Mouse (Mus musculus): ENCODE data around the gene Wdr38. TPM values are rescaled to one million over a fixed set of nuclear protein-coding genes. Genes with fewer than 3 reads are reported as not detected.

Gene Wdr38
- polyA plus RNA-seq, 1 experiment: 1.6 TPM

- peaks cover 61% of the 10 kb centered on the region for H3K36me3 ChIP-seq (ENCODE audit: control insufficient read depth, insufficient read depth, low read length)
- H3K4me1 ChIP-seq (replicated peaks; ENCODE audit: control insufficient read depth, insufficient read depth, low read length): no peaks in the 10 kb centered on the region
- no peak overlapping the region for H3K27ac ChIP-seq (ENCODE audit: control insufficient read depth, insufficient read depth, low read length)
- no peaks in the 10 kb centered on the region for H3K27me3 ChIP-seq (ENCODE audit: control insufficient read depth, insufficient read depth, low read length)
- H3K4me3 ChIP-seq (ENCODE audit: control insufficient read depth, insufficient read depth, low read length): no peak overlapping the region
- TF ChIP-seq CTCF (IDR thresholded peaks at IDR 0.05; ENCODE audit: borderline replicate concordance, control insufficient read depth, extremely low read depth, insufficient read depth, low read length, poor library complexity) (no peak), POLR2A (IDR thresholded peaks at IDR 0.05; ENCODE audit: control insufficient read depth, extremely low read depth, insufficient read depth, low read length, poor library complexity) (no peak)
- WGBS: 86% methylated on average over 3 of the region's 3 CpGs
- no peak for DNase-seq
Observed at GRCm38 (mm10) chr2:39016581-39016980, 19.3 kb downstream of the Wdr38 start.

GRCm38 (mm10) chr2:39020004-39020403, 22.7 kb downstream of the Wdr38 start:
- H3K27me3 ChIP-seq (ENCODE audit: control insufficient read depth, insufficient read depth, low read length): no peaks in the 10 kb centered on the region
- H3K4me3 ChIP-seq (ENCODE audit: control insufficient read depth, insufficient read depth, low read length): no peak overlapping the region
- H3K36me3 ChIP-seq (ENCODE audit: control insufficient read depth, insufficient read depth, low read length): peaks cover 54% of the 10 kb centered on the region
- no peak for TF ChIP-seq POLR2A (IDR thresholded peaks at IDR 0.05; ENCODE audit: control insufficient read depth, extremely low read depth, insufficient read depth, low read length, poor library complexity)
- no peak for TF ChIP-seq CTCF (IDR thresholded peaks at IDR 0.05; ENCODE audit: borderline replicate concordance, control insufficient read depth, extremely low read depth, insufficient read depth, low read length, poor library complexity)
- WGBS: 91% methylated on average over 1 of the region's 1 CpGs
- no peak for DNase-seq
- no peaks in the 10 kb centered on the region for H3K4me1 ChIP-seq (replicated peaks; ENCODE audit: control insufficient read depth, insufficient read depth, low read length)
- no peak overlapping the region for H3K27ac ChIP-seq (ENCODE audit: control insufficient read depth, insufficient read depth, low read length)

- H3K27ac ChIP-seq (ENCODE audit: control insufficient read depth, insufficient read depth, low read length): no peak overlapping the region
- no peak for DNase-seq
- WGBS: 100% methylated on average over 1 of the region's 1 CpGs
- H3K4me3 ChIP-seq (ENCODE audit: control insufficient read depth, insufficient read depth, low read length): no peak overlapping the region
- no peaks in the 10 kb centered on the region for H3K4me1 ChIP-seq (replicated peaks; ENCODE audit: control insufficient read depth, insufficient read depth, low read length)
- no peaks in the 10 kb centered on the region for H3K27me3 ChIP-seq (ENCODE audit: control insufficient read depth, insufficient read depth, low read length)
- H3K36me3 ChIP-seq (ENCODE audit: control insufficient read depth, insufficient read depth, low read length): peaks cover 51% of the 10 kb centered on the region
- no peak for TF ChIP-seq POLR2A (IDR thresholded peaks at IDR 0.05; ENCODE audit: control insufficient read depth, extremely low read depth, insufficient read depth, low read length, poor library complexity)
- TF ChIP-seq CTCF (IDR thresholded peaks at IDR 0.05; ENCODE audit: borderline replicate concordance, control insufficient read depth, extremely low read depth, insufficient read depth, low read length, poor library complexity): no peak
Observed at GRCm38 (mm10) chr2:39031611-39032010, 34.3 kb downstream of the Wdr38 start.

GRCm38 (mm10) chr2:39040215-39040614, 42.9 kb downstream of the Wdr38 start:
- Histone ChIP-seq H3K27ac (ENCODE audit: control insufficient read depth, insufficient read depth, low read length) (no peak overlapping the region), H3K36me3 (ENCODE audit: control insufficient read depth, insufficient read depth, low read length) (peaks cover 41% of the 10 kb centered on the region), H3K4me3 (ENCODE audit: control insufficient read depth, insufficient read depth, low read length) (no peak overlapping the region), H3K4me1 (replicated peaks; ENCODE audit: control insufficient read depth, insufficient read depth, low read length) (no peaks in the 10 kb centered on the region), H3K27me3 (ENCODE audit: control insufficient read depth, insufficient read depth, low read length) (no peaks in the 10 kb centered on the region)
- no peak for DNase-seq
- TF ChIP-seq CTCF (IDR thresholded peaks at IDR 0.05; ENCODE audit: borderline replicate concordance, control insufficient read depth, extremely low read depth, insufficient read depth, low read length, poor library complexity) (no peak), POLR2A (IDR thresholded peaks at IDR 0.05; ENCODE audit: control insufficient read depth, extremely low read depth, insufficient read depth, low read length, poor library complexity) (no peak)
- WGBS: 98% methylated on average over 1 of the region's 1 CpGs

GRCm38 (mm10) chr2:39048515-39048914, 51.2 kb downstream of the Wdr38 start:
- WGBS: 98% methylated on average over 1 of the region's 1 CpGs

More at GRCm38 (mm10) chr2:39048515-39048914, 51.2 kb downstream of the Wdr38 start:
- no peak for TF ChIP-seq POLR2A (IDR thresholded peaks at IDR 0.05; ENCODE audit: control insufficient read depth, extremely low read depth, insufficient read depth, low read length, poor library complexity)
- TF ChIP-seq CTCF (IDR thresholded peaks at IDR 0.05; ENCODE audit: borderline replicate concordance, control insufficient read depth, extremely low read depth, insufficient read depth, low read length, poor library complexity): no peak
- H3K4me1 ChIP-seq (replicated peaks; ENCODE audit: control insufficient read depth, insufficient read depth, low read length): no peaks in the 10 kb centered on the region
- H3K27ac ChIP-seq (ENCODE audit: control insufficient read depth, insufficient read depth, low read length): no peak overlapping the region
- peaks cover 62% of the 10 kb centered on the region for H3K36me3 ChIP-seq (ENCODE audit: control insufficient read depth, insufficient read depth, low read length)
- DNase-seq: no peak
- H3K4me3 ChIP-seq (ENCODE audit: control insufficient read depth, insufficient read depth, low read length): no peak overlapping the region
- H3K27me3 ChIP-seq (ENCODE audit: control insufficient read depth, insufficient read depth, low read length): no peaks in the 10 kb centered on the region

Other genes starting within 250 kb of the Wdr38 start
- gene Nr6a1, start 69.8 kb upstream of the Wdr38 start, polyA plus RNA-seq (2012; rRNA removed): 3.4 and 4.2 TPM in 2 replicates
- 5.0 and 5.2 TPM in 2 replicates for gene Olfml2a, start 65.5 kb upstream of the Wdr38 start, polyA plus RNA-seq (2012; rRNA removed)
- gene Arpc5l, start 7.9 kb downstream of the Wdr38 start, polyA plus RNA-seq (2012; rRNA removed): 52.9 and 53.2 TPM in 2 replicates
- 207 and 221 TPM in 2 replicates for gene Rpl35, start 8.1 kb downstream of the Wdr38 start, polyA plus RNA-seq (2012; rRNA removed)
- gene Golga1, start 68.1 kb downstream of the Wdr38 start, polyA plus RNA-seq (2012; rRNA removed): 14.0 and 18.5 TPM in 2 replicates
- gene Scai, start 193.3 kb downstream of the Wdr38 start, polyA plus RNA-seq (2012; rRNA removed): 3.9 and 4.8 TPM in 2 replicates
- gene Ppp6c, start 229.0 kb downstream of the Wdr38 start, polyA plus RNA-seq (2012; rRNA removed): 32.9 and 33.0 TPM in 2 replicates